Mouse (Mus musculus) olfactory bulb, adult 2 months (tissue): Measurements from ENCODE around the gene Myo18b. TPM values are rescaled to one million over a fixed set of nuclear protein-coding genes. Genes with fewer than 3 reads are reported as not detected.

Experiments
- H3K27ac ChIP-seq: fragments of 200-500 bp; 2 replicates; pipeline ENCODE4 v1.5.1; 2012; ENCODE audit warnings: low read depth, low read length; ENCODE audit not compliant: insufficient read depth
- H3K4me1 ChIP-seq: fragments of 200-500 bp; 2 replicates; pipeline ENCODE4 v1.6.1; 2012; ENCODE audit warnings: low read length; ENCODE audit not compliant: control insufficient read depth, insufficient read depth
- H3K4me3 ChIP-seq: fragments of 200-500 bp; 2 replicates; pipeline ENCODE4 v1.5.1; 2012; ENCODE audit warnings: mild to moderate bottlenecking, low read depth, low read length, moderate library complexity; ENCODE audit not compliant: insufficient read depth
- CTCF ChIP-seq: fragments of 200-500 bp; IDR thresholded peaks from 2 replicates; pipeline ENCODE4 v1.5.1; 2012; ENCODE audit warnings: low read depth, mild to moderate bottlenecking, low read length, moderate library complexity; ENCODE audit not compliant: insufficient read depth
- POLR2A ChIP-seq: fragments of 200-500 bp; IDR thresholded peaks from 2 replicates; pipeline ENCODE4 v1.6.1; 2012; ENCODE audit warnings: mild to moderate bottlenecking, low read depth, low read length, moderate library complexity; ENCODE audit not compliant: insufficient read depth
- WGBS: fragments of 180-500 bp; shearing (Covaris S2); methylation state at CpG from one replicate; pipeline ENCODE4 v1.1.7; 2018; 5-methylcytosine and 5-hydroxymethylcytosine counted together
- polyA plus RNA-seq: library from polyadenylated mRNA; stranded (reverse); fragments of >200 nt; gene quantifications from 2 replicates; pipeline ENCODE4 v1.2.4, GENCODE M21; 2012; ENCODE audit warnings: low replicate concordance; ENCODE audit not compliant: missing spikeins, insufficient read depth, insufficient read length

Gene Myo18b
- not detected in 2 replicates for polyA plus RNA-seq

DNA sequence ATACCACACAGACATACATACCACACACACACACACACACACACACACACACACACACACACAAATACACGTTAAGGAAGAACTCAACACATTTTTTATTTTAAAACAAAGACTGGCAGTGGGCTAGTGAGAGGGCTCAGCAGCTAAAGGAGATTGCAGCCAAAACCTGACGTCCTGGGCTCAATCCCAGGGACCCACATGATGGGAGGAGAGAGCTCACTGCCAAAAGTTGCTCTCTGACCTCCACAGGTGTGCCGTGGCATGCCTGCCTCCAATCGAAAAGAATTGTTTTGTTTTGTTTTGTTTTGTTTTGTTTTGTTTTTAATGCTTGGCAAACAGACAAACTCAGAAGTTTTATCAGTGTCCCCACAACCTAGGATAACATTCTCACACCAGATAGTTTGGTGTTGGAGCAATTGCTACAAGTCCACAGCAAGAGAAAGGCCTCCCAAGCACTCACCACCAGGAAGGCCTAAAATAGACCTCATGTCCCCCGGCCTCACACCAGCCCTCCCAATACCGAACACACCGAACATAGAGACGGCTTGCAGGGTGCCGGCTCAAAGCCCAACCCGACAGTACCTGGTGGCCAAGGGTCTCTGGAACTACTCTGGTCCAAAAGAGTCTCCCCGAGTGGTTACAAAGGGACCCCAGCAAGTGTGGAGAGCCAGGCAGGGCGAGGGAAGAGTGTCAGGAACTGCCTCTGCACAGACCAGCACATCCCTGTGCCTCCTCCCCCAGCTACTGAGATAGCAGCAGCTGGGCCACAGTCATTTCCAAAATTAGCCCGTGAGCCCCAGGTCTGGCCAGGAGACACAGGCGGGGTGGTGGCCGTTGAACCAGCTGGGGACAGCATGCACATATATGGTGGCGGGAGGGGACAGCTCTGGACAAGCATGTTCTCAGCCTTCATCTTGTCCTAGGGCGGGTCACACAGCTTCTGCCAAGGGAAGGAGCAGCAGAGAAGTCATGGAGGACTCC is at the start of gene Myo18b:
TSS of gene Myo18b (minus strand) at position 689 of the 981 bp plus-strand sequence.
- 78% methylated on average over 17 of the region's 17 CpGs for WGBS
- TF ChIP-seq CTCF (no peak), POLR2A (no peak)
- Histone ChIP-seq H3K27ac (no peak within 1 kb of the TSS), H3K4me1 (peaks cover 10% of the 10 kb centered on the region), H3K4me3 (no peak within 1 kb of the TSS)

DNA sequence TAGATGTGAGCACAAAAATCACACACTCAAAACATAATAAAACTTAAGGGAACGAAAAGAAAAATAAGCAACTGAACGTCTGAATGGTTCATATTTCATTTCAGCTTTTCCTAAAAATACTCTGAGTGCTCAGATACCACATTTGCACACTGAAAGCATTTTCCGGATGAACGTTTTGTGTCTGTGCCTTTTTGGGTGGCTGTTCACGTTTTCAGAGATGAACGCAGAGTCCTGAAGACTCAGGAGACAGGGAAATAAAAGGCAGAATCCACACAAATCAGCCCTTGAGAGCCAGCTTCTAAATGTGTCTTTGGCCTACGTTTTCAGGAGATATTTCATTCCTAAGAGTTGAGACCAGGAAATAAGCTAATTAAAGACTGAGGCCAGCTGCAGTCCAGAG is 49.8 kb upstream of the Myo18b start:
- Histone ChIP-seq H3K4me3 (no peak overlapping the region), H3K4me1 (peaks cover 6% of the 10 kb centered on the region), H3K27ac (no peak overlapping the region)
- no peak for TF ChIP-seq POLR2A
- TF ChIP-seq CTCF = no peak
- 70% methylated on average over 7 of the region's 7 CpGs for WGBS

DNA sequence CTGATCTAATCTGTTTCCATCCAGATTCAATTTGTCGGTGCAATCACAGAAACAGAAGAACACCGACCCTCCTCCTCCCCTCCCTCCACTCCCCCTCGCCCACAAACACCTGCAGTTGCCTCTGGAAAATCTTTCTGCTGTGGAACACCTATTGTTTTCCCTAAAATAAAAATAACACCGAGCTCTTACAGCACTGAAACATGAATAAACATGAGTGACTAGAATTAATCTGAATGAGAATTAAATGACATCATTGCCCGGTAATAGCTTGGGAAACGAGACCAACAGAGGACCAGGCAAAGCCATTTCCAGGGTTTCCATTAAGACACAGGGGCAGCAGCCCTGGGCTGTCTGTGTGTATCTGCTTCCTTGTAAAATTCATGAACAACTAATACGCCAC is 46.1 kb upstream of the Myo18b start:
- Histone ChIP-seq H3K27ac (no peak overlapping the region), H3K4me1 (peaks cover 6% of the 10 kb centered on the region), H3K4me3 (no peak overlapping the region)
- TF ChIP-seq POLR2A (no peak), CTCF (no peak)
- WGBS = 27% methylated on average over 7 of the region's 7 CpGs

DNA sequence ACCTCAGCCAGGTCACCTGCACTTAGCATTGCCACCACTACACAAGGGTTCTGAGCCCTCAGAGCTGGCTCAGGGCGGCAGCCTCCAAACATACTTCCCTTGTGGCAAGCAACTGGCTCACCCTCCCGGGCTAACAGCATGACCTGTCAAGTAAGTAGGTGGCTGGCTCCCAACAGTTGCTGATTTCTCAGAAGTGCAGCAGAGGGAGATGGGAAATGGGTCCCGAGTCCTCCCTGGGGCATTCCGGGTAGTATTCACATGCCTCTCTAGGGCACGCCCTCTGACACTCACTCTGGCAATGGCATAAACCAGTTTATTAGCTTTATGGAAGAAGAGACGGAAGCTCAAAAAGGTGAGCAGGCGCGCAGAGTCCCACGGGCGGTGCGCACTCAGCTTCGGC is 44.8 kb upstream of the Myo18b start:
- TF ChIP-seq CTCF (no peak), POLR2A (no peak)
- H3K4me3 ChIP-seq = no peak overlapping the region
- 90% methylated on average over 12 of the region's 12 CpGs for WGBS
- peaks cover 10% of the 10 kb centered on the region for H3K4me1 ChIP-seq
- no peak overlapping the region for H3K27ac ChIP-seq

DNA sequence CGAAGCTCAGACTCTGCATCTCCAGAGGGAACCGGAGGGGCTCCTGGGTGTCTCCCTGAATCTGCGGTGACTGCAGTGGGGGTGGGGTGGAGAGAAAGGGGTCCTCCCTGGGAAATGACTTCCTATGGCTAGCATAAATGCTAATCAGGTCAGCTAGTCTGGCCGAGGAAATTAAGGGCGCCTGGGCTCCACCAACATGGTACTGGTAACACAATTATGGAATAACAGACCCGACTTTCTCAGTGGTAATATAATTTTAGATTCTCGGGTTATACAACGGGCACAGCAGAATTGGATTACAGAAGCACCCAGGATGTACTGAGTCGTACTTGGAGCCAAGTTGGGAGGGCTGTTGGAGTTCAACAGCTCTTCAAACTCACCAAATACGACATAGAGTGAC is 40.5 kb upstream of the Myo18b start:
- Histone ChIP-seq H3K4me3 (no peak overlapping the region), H3K27ac (no peak overlapping the region), H3K4me1 (peaks cover 22% of the 10 kb centered on the region)
- no peak for TF ChIP-seq CTCF
- no peak for TF ChIP-seq POLR2A
- WGBS = 65% methylated on average over 10 of the region's 10 CpGs

DNA sequence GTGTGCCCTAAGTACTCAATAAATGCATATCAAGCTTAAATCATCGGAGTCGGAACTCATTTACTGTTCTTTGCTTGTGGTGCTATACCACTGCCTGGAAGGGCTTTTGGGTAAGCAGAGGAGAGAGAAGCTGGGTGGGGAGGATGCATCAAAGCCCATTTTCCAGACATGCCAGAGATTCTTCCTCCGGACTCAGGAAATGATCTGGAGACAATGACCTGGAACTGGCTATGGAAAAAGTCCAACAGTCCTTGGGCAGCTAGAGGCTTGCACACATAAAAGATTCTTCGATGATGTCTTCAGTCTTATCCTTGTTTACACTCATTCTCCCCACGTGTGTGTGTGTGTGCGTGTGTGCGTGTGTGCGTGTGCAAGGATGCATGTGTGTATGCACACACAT is 39.3 kb upstream of the Myo18b start:
- H3K27ac ChIP-seq = no peak overlapping the region
- WGBS = 92% methylated on average over 8 of the region's 8 CpGs
- H3K4me3 ChIP-seq = no peak overlapping the region
- no peak for TF ChIP-seq POLR2A
- no peak for TF ChIP-seq CTCF
- peaks cover 22% of the 10 kb centered on the region for H3K4me1 ChIP-seq

DNA sequence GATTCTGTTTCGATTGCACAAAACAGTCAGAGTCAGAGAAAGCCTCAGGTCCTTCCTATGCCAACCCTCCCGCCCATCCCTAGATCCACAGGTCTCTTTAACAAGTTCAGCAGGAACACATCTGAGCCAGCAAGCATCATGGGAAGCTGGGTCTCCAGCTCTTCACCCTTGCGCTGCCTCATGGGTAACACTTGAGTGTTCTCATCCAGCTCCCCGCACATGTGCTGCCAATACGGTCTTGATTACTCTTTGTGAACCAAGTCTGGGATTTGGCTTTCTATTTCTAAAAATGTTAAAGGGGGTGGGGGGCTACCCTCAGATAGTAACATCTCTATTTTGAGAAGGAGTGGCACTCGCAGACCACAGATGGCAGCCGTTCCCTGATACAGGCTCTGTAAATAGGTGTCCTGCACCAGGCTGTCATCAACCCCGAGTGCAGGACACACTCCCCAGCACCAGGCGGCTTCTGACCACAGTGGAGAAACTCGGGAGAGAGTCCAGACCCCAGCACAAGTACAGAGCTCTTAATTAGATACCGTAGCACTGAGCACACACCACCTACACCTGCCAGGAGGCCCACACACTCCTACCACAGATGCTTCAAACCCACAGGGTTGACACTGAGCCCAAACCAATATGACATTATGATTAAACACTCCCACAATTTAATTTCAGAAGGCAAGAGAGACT is 36.9 kb upstream of the Myo18b start:
- TF ChIP-seq CTCF = no peak
- no peak for TF ChIP-seq POLR2A
- no peak overlapping the region for H3K27ac ChIP-seq
- no peak overlapping the region for H3K4me3 ChIP-seq
- peaks cover 28% of the 10 kb centered on the region for H3K4me1 ChIP-seq
- WGBS = 75% methylated on average over 11 of the region's 11 CpGs

DNA sequence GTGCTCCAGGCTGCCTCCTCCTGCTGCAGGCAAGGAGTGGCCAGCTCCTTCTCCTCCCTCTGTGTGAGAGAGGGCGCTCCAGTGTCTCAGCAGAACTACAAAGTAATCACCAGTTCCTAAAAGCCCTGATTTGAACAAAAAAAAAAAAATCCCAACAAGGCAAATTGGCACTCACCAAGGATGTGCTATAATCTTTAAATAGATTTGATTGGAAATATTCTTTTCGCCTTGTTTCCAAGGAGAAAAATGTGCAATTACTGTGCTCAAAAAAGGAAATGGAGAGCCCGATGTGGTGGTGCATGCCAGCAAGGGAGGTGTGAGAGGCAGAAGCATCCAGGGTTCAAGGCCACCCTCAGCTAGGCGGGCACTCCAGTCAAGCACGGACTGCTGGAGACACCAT is 35.7 kb upstream of the Myo18b start:
- peaks cover 36% of the 10 kb centered on the region for H3K4me1 ChIP-seq
- no peak for TF ChIP-seq POLR2A
- no peak for TF ChIP-seq CTCF
- 53% methylated on average over 5 of the region's 5 CpGs for WGBS
- no peak overlapping the region for H3K27ac ChIP-seq
- no peak overlapping the region for H3K4me3 ChIP-seq
